Mouse (Mus musculus) liver (tissue): ENCODE data around the gene Lrfn4.
A peak's percentile ranks its signal among the peaks of the same experiment; 100 is the strongest.

Experiments
- DNase-seq: peaks from one replicate; pipeline ENCODE4 v3.0.0-alpha.2; 2020; ENCODE audit warnings: mixed read lengths

The Lrfn4 gene

DNA sequence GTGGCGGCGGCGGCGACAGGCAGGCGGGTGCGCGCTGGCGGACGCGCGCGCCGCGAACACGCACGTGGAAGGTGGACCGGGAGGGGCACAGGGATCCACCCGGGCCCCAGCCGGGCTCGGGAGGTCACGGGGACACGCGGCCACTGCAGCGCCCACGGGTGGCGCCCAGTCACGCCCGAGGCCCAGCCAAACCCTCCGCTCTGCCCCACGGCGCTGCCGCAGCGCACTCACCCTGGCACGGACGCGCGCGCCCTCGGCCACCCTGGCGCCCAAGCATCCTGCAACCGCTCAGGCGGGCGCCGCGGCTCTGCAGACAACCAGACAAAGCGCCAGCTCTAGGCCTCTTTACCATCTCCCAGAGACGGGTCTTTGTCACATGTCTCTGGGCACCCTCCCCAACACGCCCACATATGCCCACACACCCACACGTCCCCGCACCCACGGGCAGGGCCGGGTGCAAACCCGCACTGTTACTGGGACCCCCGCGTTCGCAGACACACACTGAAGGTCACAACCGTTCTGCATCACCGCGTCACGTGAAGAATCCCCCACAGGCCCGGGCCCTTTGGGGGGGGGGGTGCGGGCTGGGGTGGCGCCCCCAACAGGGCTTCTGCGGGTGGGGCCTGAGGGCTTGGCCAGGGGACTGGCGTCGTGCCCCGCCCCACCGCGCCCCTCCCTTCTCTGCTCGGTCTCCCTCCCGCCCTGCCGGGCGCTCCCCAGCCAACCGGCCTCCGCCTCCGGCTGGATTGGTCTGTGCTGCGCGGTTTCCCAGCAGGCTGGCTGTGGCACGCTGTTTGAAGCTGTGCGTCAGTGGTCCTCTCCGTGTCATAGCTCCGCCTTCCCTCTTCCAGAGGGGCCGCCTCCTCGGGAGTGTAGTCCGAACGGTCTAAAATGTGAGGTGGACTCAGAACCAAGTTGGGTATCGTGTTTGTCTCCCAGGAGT is at the start of gene Lrfn4:
Gene Lrfn4, minus strand, starts transcription at position 517 of the 943 bp plus-strand sequence.
- peak; percentile 88 for DNase-seq

- DNase-seq = no peak
Measured at GRCm38 (mm10) chr19:4658156-4658555, 42.7 kb upstream of the Lrfn4 start.

DNA sequence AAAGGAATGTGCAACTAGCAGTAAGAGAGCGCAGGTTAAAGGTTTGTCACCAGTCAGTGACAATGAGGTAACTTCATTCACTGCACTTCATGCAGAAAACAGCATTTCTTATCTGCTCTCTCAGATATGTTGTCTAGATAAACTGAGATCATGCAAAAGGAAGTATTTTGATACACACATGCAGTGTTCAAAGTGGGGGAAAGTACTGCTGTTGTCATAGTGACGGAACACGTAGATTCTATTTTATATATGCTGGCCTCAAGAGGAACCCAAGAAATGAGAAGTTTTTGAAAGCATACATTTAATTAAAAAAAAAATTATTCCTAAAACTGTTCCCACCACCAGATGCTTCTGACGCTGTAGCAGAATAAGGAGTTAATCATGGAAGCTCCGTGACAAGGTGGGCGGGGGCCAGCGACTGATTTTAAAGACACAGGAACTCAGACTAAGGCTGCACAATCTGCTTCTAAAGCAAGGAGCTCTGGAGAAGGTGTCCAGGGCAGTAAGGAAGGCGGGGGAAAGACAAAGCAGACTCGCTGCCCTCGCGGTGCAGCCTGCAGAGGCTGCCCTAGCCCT is 31.5 kb upstream of the Lrfn4 start:
- no peak for DNase-seq

- DNase-seq = peak; percentile 25
Measured at GRCm38 (mm10) chr19:4644271-4644670, 28.8 kb upstream of the Lrfn4 start.

DNA sequence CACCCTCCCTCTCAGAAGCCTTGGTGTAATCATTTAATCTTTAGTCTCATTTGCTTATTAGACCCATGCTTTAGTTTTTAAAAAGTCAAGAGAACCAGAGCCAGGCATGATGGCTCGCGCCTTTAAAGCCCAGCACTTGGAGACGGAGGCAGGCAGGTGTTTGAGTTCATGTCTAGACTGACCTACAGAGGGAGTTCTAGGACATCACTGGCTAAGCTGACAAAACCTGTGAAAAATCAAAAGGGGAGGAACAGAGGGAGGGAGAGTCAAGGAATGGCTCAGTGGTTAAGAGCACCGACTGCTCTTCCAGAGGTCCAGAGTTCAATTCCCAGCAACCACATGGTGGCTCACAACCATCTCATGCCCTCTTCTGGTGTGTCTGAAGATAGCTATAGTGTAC is 20.5 kb upstream of the Lrfn4 start:
- no peak for DNase-seq

- DNase-seq = peak; percentile 70
Measured at GRCm38 (mm10) chr19:4628819-4629218, 13.4 kb upstream of the Lrfn4 start.

DNA sequence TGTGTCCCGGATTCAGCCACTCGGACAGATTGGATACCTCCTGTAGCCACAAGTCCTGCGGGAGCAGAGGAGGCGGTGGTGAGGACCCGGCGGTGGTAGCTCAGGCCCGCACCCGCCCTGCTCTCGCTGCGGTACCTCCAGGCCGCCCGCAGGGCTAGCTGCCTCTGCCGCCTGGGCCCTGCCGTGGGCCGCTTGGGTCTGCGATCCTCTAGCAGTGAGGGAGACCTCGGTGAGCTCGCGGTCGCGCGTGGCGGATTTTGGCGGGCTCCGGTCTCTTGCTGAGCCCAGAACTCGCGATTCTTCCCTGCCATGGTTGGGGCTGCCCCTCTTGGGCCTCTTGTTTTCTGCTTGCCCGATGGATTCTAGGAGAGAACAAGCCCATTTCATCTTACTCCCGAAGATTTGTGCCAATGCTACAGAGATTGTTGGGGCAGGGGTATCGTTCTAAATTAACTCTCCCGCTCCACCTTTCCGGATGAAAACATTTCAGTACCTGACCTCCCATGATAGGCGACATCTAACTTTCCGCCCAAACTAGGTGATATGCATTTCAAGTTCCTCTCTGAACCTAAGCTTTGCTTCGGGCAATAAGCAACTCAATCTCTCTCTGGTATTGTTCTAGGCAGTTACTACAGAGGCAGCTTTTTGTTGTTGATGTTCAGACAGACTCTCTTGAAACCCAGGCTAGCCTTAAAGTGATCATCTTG is 10.5 kb upstream of the Lrfn4 start:
- no peak for DNase-seq

- peak; percentile 91 for DNase-seq
Measured at GRCm38 (mm10) chr19:4625179-4625828, 9.8 kb upstream of the Lrfn4 start, which contains the start of gene Rce1. Gene Rce1, minus strand, starts transcription at chr19:4625641.

GRCm38 (mm10) chr19:4624406-4625178 is 9.1 kb upstream of the Lrfn4 start:
- no peak for DNase-seq

DNA sequence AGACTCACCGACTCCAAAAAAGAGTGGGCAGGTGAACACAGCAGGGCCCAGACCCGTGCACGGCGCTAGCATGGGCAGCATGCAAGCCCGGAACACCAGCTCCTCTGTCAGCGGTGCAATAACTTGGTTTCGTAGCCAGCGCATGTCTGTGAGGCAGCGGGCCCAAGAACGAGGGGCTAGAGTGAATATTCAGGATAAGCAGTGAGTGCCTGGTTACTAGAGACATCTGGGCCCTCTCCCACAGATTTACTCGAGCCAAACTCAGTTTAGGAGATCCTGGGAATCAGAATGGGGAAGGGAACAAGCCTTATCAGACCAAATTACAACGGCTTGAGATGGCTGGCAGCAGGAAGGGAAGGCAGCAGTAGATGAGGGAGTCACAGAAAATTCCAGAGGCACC is 8.5 kb upstream of the Lrfn4 start:
- DNase-seq = no peak

GRCm38 (mm10) chr19:4623419-4623818 is 8.0 kb upstream of the Lrfn4 start:
- DNase-seq = no peak

- no peak for DNase-seq
Measured at GRCm38 (mm10) chr19:4622780-4623179, 7.3 kb upstream of the Lrfn4 start.

GRCm38 (mm10) chr19:4620721-4621120 is 5.3 kb upstream of the Lrfn4 start:
- DNase-seq = no peak

GRCm38 (mm10) chr19:4619461-4619860 is 4.0 kb upstream of the Lrfn4 start:
- no peak for DNase-seq

DNA sequence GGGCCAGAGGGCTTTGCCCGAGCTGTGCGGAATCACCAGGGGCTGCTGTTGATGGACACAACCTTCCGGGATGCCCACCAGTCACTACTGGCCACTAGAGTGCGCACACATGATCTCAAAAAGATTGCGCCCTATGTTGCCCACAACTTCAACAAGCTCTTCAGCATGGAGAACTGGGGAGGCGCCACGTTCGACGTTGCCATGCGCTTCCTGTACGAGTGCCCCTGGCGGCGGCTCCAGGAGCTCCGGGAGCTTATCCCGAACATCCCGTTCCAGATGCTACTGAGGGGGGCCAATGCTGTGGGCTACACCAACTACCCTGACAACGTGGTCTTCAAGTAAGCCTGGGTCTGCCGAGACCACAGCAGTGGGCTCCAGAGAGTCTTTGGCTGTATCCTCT is 2.7 kb upstream of the Lrfn4 start:
- no peak for DNase-seq

DNA sequence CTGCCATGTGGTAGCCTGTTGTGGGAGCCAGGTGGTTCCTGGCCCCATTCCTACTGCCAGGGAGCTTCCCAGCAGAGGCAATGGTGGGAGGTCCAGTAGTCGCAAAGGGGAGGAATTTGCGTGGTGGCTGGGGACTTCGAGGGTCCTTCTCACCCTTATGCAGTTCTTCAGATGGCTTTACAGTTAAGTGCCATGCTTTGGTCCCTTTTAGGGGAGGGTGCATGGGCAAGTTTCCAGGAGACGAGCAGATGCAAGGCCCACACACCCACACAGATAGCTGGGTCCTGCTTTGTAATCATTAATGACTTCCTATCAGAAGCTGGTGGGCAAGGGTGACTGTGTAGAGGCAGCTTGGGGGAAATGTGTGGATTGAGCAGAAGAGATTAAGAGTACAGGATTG is 1.1 kb upstream of the Lrfn4 start:
- DNase-seq = no peak

DNA sequence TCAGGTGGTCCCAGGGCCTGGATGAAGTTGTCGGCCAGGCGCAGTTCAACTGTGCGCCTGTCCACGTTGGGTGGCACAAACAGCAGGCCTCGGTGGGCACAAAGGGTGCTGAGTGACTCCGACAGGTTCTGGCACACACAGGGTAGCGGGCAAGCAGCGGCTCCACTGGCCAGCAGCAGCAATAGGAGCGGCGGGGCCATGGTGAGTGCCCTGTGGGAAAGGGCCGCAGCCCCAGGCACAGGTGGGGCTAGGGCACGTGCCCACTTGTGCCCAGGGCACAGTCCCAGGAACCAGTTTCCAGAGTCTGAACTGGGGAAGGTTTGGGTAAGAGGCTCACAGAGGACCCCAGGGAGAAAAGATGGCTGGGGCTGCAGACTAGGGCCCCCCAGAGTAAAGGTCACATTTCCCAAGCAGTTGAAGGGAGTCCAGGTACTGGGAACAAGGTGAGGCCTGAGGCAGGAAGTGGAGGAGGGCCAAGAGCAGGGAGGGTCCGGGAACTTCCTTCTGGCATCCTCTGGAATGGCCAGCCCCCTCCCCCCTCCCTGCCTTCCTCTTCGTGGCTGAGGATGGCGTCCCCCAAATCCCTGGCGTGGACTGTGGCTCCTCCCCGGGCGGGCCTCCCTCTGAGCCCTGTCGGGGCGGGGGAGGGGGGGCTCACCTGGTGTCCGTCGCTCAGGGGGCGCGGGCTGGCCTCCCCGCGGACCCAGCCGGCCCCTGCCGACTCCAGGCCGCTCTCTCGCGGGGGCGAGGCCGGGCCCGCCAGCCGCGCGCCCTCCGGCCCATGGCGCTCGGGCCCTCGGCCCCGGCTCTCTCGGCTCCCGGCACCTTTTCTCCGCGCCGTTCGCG is 939 bp downstream of the Lrfn4 start:
- peak; percentile 36 for DNase-seq

- DNase-seq = no peak
Measured at GRCm38 (mm10) chr19:4613464-4614304, 1.8 kb downstream of the Lrfn4 start.

DNA sequence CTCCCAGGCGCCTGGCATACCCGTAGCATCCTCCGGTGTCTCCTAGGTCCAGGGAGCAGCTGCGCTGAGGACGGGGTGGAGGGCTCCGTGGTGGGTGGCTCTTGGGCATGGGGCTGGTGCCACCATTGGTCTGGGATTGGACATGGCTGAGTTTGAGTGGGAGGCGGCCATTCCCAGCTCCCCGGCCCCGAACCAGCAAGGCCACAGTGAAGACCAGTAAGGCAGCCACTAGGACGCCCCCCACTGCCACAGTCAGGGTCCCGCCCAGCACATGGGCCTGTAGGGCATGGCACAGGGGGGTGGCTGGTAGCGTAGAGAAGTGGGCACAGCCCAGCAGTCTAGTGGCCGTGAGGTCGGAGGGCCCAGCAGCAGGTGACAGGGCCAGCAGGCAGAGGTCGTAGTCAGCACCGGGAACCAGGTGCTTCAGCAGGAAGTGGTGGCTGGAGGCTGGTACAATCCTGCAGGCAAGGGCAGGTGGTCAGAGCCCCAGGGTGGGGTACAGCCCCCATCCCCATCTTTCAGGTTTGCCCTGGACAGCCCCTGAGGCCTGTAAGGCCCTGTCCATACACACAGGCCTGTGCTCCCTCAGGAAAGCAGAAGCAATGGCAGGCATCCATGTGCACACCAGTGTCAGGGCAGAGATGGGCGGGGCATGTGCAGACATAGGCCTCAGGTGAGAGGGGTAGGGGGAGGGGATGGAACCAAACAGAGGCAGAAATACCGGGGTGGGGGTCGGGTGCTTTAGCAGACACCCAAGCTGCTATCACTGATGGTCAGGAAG is 3.1 kb downstream of the Lrfn4 start:
- no peak for DNase-seq
